Mouse (Mus musculus): ENCODE data around the gene Aifm3. TPM values are rescaled to one million over a fixed set of nuclear protein-coding genes. Genes with fewer than 3 reads are reported as not detected.

Aifm3 gene
- polyA plus RNA-seq (2017; shearing (Covaris generic)): not detected

GRCm38 (mm10) chr16:17489469-17490111, at the start of gene Aifm3:
TSS of gene Aifm3 (plus strand) at chr16:17489611.

GRCm38 (mm10) chr16:17451541-17452372, 37.7 kb upstream of the Aifm3 start, which contains the start of gene Crkl:
TSS of gene Crkl (plus strand) at chr16:17451987.

GRCm38 (mm10) chr16:17508546-17509239, 19.3 kb downstream of the Aifm3 start, which contains the start of gene Lztr1:
TSS of gene Lztr1 (plus strand) at chr16:17508688.

GRCm38 (mm10) chr16:17530640-17531288, 41.4 kb downstream of the Aifm3 start, which contains the start of gene Thap7:
TSS of gene Thap7 (minus strand) at chr16:17531136.

Other genes starting within 250 kb of the Aifm3 start
- 137 TPM for gene Tmem191c, start 213.5 kb upstream of the Aifm3 start, polyA plus RNA-seq (2017; shearing (Covaris generic))
- gene Serpind1, start 158.2 kb upstream of the Aifm3 start, polyA plus RNA-seq (2017; shearing (Covaris generic)): 0.67 TPM
- 17.2 TPM for gene Snap29, start 83.6 kb upstream of the Aifm3 start, polyA plus RNA-seq (2017; shearing (Covaris generic))
- 65.8 TPM for gene Pi4ka, start 83.3 kb upstream of the Aifm3 start, polyA plus RNA-seq (2017; shearing (Covaris generic))
- gene Crkl, start 37.6 kb upstream of the Aifm3 start, polyA plus RNA-seq (2017; shearing (Covaris generic)): 55.6 TPM
- 41.1 TPM for gene Lztr1, start 19.1 kb downstream of the Aifm3 start, polyA plus RNA-seq (2017; shearing (Covaris generic))
- 43.8 TPM for gene Thap7, start 41.5 kb downstream of the Aifm3 start, polyA plus RNA-seq (2017; shearing (Covaris generic))
- not detected for gene Lrrc74b, start 71.6 kb downstream of the Aifm3 start, polyA plus RNA-seq (2017; shearing (Covaris generic))
- gene P2rx6, start 72.3 kb downstream of the Aifm3 start, polyA plus RNA-seq (2017; shearing (Covaris generic)): not detected
- 0.57 TPM for gene Slc7a4, start 93.6 kb downstream of the Aifm3 start, polyA plus RNA-seq (2017; shearing (Covaris generic))
- gene Smpd4, start 129.7 kb downstream of the Aifm3 start, polyA plus RNA-seq (2017; shearing (Covaris generic)): 17.6 TPM
- not detected for gene Ccdc74a, start 156.9 kb downstream of the Aifm3 start, polyA plus RNA-seq (2017; shearing (Covaris generic))
- 123 TPM for gene Med15, start 243.3 kb downstream of the Aifm3 start, polyA plus RNA-seq (2017; shearing (Covaris generic))

All from effector memory CD4-positive, alpha-beta T cell, adult 5 months (primary cell).